Comparison of ENCODE assay signal across 26 mouse cellular contexts in the genomic region with DNA sequence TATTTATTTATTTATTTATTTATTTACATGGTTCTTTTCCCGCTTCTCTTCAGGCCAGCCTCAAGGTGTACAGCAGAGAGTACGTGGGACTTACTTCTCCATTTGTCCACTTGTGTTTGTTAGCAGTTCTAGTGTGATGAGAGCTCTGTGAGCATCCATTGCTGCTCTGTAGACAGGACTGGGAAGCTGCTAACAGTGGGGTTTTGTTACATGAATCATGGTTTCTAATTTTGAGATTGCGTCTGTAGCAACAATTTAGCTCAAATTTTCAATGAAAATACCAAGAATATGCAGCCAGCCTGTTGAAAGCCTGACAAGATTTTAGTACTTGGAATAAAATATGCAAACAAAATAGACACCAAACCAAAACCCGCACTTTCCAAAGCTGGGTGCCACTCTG. TPM values are rescaled to one million over a fixed set of nuclear protein-coding genes. Genes with fewer than 3 reads are reported as not detected.
DNase-seq lines count a peak whose midpoint lies in the region; ATAC-seq and TF ChIP-seq lines count a peak whose summit lies in the region.
"Had no signal": no experiment of that assay in that cellular context is flagged by ENCODE, and none has a peak within 500 bp of the region (broad histone marks: within the 10 kb centered on the region; RNA-seq: fewer than 3 reads in every experiment).

No protein-coding gene starts in this region.

- TF ChIP-seq POLR2A in liver, adult 2 months (IDR thresholded peaks at IDR 0.05; ENCODE audit: extremely low read depth, insufficient read depth, low read length): no peak

- H3K36me3 ChIP-seq in heart, embryonic 12.5 days: 0 out of 2 replicates have a peak, but pooled peaks cover 2% of the 10 kb centered on the region
- no peaks in the 10 kb centered on the region for H3K36me3 ChIP-seq in liver, adult 2 months (ENCODE audit: control insufficient read depth, insufficient read depth, low read length)
- H3K36me3 ChIP-seq: embryonic facial prominence, embryonic 12.5 days; embryonic facial prominence, embryonic 15.5 days; forebrain, embryonic 12.5 days; forebrain, embryonic 15.5 days; heart, embryonic 15.5 days; hindbrain, embryonic 13.5 days; intestine, embryonic 15.5 days had no signal

- H3K27ac ChIP-seq in heart, embryonic 12.5 days (ENCODE audit: poor library complexity, severe bottlenecking): 0 out of 2 replicates have a peak overlapping the region, but pooled peaks have one; percentile 35
- 0 out of 2 replicates have a peak overlapping the region, but pooled peaks have one; percentile 14 for H3K27ac ChIP-seq in liver, adult 2 months (replicated peaks; ENCODE audit: insufficient read depth, low read depth, low read length)
- H3K27ac ChIP-seq in brown adipose tissue, adult 24 weeks (replicated peaks; ENCODE audit: low read depth, low read length): peak overlapping the region; percentile 26
- H3K27ac ChIP-seq: embryonic facial prominence, embryonic 12.5 days; embryonic facial prominence, embryonic 15.5 days; forebrain, embryonic 12.5 days; forebrain, embryonic 15.5 days; heart, embryonic 10.5 days; heart, embryonic 15.5 days; hindbrain, embryonic 10.5 days; hindbrain, embryonic 13.5 days; intestine, embryonic 15.5 days had no signal

- no peak overlapping the region for H3K4me3 ChIP-seq in heart, embryonic 12.5 days
- no peak overlapping the region for H3K4me3 ChIP-seq in liver, adult 2 months (ENCODE audit: insufficient read depth, low read depth, low read length)
- no peak overlapping the region for H3K4me3 ChIP-seq in brown adipose tissue, adult 24 weeks (ENCODE audit: insufficient read depth, low read depth, low read length)
- H3K4me3 ChIP-seq: embryonic facial prominence, embryonic 12.5 days; embryonic facial prominence, embryonic 15.5 days; forebrain, embryonic 12.5 days; forebrain, embryonic 15.5 days; heart, embryonic 10.5 days; heart, embryonic 15.5 days; hindbrain, embryonic 10.5 days; hindbrain, embryonic 13.5 days; intestine, embryonic 15.5 days had no signal

- H3K9me3 ChIP-seq in heart, embryonic 12.5 days (replicated peaks): no peaks in the 10 kb centered on the region
- H3K9me3 ChIP-seq: embryonic facial prominence, embryonic 12.5 days; embryonic facial prominence, embryonic 15.5 days; forebrain, embryonic 12.5 days; forebrain, embryonic 15.5 days; heart, embryonic 10.5 days; heart, embryonic 15.5 days; hindbrain, embryonic 10.5 days; hindbrain, embryonic 13.5 days; intestine, embryonic 15.5 days had no signal

- WGBS in heart, embryonic 12.5 days: 87% methylated on average over 4 of the region's 4 CpGs
- WGBS in liver, adult 2 months: 75% methylated on average over 4 of the region's 4 CpGs

- no peak for TF ChIP-seq CTCF in liver, adult 2 months (IDR thresholded peaks at IDR 0.05; ENCODE audit: low read depth, low read length)

- ATAC-seq in heart, embryonic 12.5 days (ENCODE audit: insufficient number of reproducible peaks, low FRiP score): no peak
- ATAC-seq: CD4-positive, CD25-positive, alpha-beta regulatory T cell, adult 4 months; forebrain, embryonic 15.5 days; hindbrain, embryonic 16.5 days; intestine, embryonic 15.5 days had no signal

- H3K4me1 ChIP-seq in heart, embryonic 12.5 days (replicated peaks): peaks cover 55% of the 10 kb centered on the region
- H3K4me1 ChIP-seq in liver, adult 2 months (ENCODE audit: control insufficient read depth, insufficient read depth, low read length): peaks cover 39% of the 10 kb centered on the region
- H3K4me1 ChIP-seq in brown adipose tissue, adult 24 weeks (ENCODE audit: control insufficient read depth, insufficient read depth, insufficient read length, low read length): peaks cover 14% of the 10 kb centered on the region

- peaks cover 71% of the 10 kb centered on the region for H3K79me2 ChIP-seq in liver, adult 2 months (ENCODE audit: control insufficient read depth, insufficient read depth, low read length)

- H3K4me2 ChIP-seq in heart, embryonic 12.5 days: no peak overlapping the region
- H3K4me2 ChIP-seq: embryonic facial prominence, embryonic 12.5 days; embryonic facial prominence, embryonic 15.5 days; forebrain, embryonic 12.5 days; forebrain, embryonic 15.5 days; heart, embryonic 15.5 days; hindbrain, embryonic 13.5 days; intestine, embryonic 15.5 days had no signal

- no peak overlapping the region for H3K9ac ChIP-seq in heart, embryonic 12.5 days
- no peak overlapping the region for H3K9ac ChIP-seq in liver, adult 2 months (ENCODE audit: low read depth, low read length)
- H3K9ac ChIP-seq: embryonic facial prominence, embryonic 12.5 days; embryonic facial prominence, embryonic 15.5 days; forebrain, embryonic 12.5 days; forebrain, embryonic 15.5 days; heart, embryonic 15.5 days; hindbrain, embryonic 13.5 days; intestine, embryonic 15.5 days had no signal

- no peak for DNase-seq in heart, adult 9 months (ENCODE audit: low spot score in 2 of 2)
- no peak for DNase-seq in liver, adult 2 months (ENCODE audit: extremely low read depth, low read depth, low spot score)
- no peak for DNase-seq in liver
- DNase-seq in brain, adult 2 months (ENCODE audit: low read depth, low spot score): peak; percentile 61
- DNase-seq: adrenal gland, adult 2 months; adrenal gland, postnatal 14 days; cerebellum, adult 18-20 months; cerebellum, adult 9-10 months; cerebellum, postnatal 14 days; gastrocnemius, postnatal 25 days; heart, adult 18-20 months; heart, postnatal 14 days; kidney, adult 11 months had no signal

- no peaks in the 10 kb centered on the region for H3K27me3 ChIP-seq in heart, embryonic 12.5 days (replicated peaks)
- no peaks in the 10 kb centered on the region for H3K27me3 ChIP-seq in liver, adult 2 months (ENCODE audit: control insufficient read depth, insufficient read depth, low read length)
- H3K27me3 ChIP-seq: embryonic facial prominence, embryonic 12.5 days; embryonic facial prominence, embryonic 15.5 days; forebrain, embryonic 12.5 days; forebrain, embryonic 15.5 days; heart, embryonic 15.5 days; hindbrain, embryonic 13.5 days; intestine, embryonic 15.5 days had no signal

RNA-seq across cellular contexts. Expression of gene Gm20388, which starts 14.8 kb away (rescaled TPM):
- polyA plus RNA-seq in heart, embryonic 12.5 days (2016; fragmentation: Nextera tagmentation; extraction: Ambion mirVana): 4.0 TPM in 1 of 2 replicates, not detected in the other
- 6.4 and 8.3 TPM in 2 replicates for total RNA-seq in liver, adult 2 months (2014; rRNA removed)
- 19.9 TPM in 2 replicates for polyA plus RNA-seq in liver, adult 2 months (2012; rRNA removed)
- polyA plus RNA-seq in brown adipose tissue, adult 24 weeks (2012; ENCODE audit: insufficient read depth, insufficient read length, missing spikeins): 40.2 and 44.7 TPM in 2 replicates
- polyA plus RNA-seq: embryonic facial prominence, embryonic 12.5 days; forebrain, embryonic 12.5 days; forebrain, embryonic 15.5 days; heart, embryonic 15.5 days; intestine, embryonic 15.5 days had no signal

RNA-seq across cellular contexts. Expression of gene Usp10, which starts 15.3 kb away (rescaled TPM):
- polyA plus RNA-seq in heart, embryonic 12.5 days (2016; fragmentation: Nextera tagmentation; extraction: Ambion mirVana): 112 and 116 TPM in 2 replicates
- 42.6 and 50.1 TPM in 2 replicates for total RNA-seq in liver, adult 2 months (2014; rRNA removed)
- 82.3 and 94.1 TPM in 2 replicates for polyA plus RNA-seq in liver, adult 2 months (2012; rRNA removed)
- 40.9 and 46.6 TPM in 2 replicates for polyA plus RNA-seq in brown adipose tissue, adult 24 weeks (2012; ENCODE audit: insufficient read depth, insufficient read length, missing spikeins)
